Mouse (Mus musculus) liver, adult 2 months (tissue): Measurements from ENCODE around the gene Zbp1. TPM values are rescaled to one million over a fixed set of nuclear protein-coding genes. Genes with fewer than 3 reads are reported as not detected.

Experiments used
- DNase-seq: peaks from one replicate; pipeline ENCODE4 v3.0.0-alpha.2; 2011; ENCODE audit warnings: low read depth, low spot score; ENCODE audit errors: extremely low read depth
- H3K27ac ChIP-seq: fragments of 200-500 bp; replicated peaks from 2 replicates; pipeline ENCODE4 v1.5.1; 2012; ENCODE audit warnings: low read depth, mild to moderate bottlenecking, control low read depth, inconsistent platforms, low read length; ENCODE audit not compliant: insufficient read depth
- H3K27me3 ChIP-seq: fragments of 200-500 bp; 2 replicates; pipeline ENCODE4 v1.6.1; 2012; ENCODE audit warnings: mild to moderate bottlenecking, moderate library complexity, low read length, inconsistent platforms; ENCODE audit not compliant: control insufficient read depth, insufficient read depth
- H3K36me3 ChIP-seq: fragments of 200-500 bp; 2 replicates; pipeline ENCODE4 v1.6.1; 2012; ENCODE audit warnings: low read length, inconsistent platforms; ENCODE audit not compliant: control insufficient read depth, insufficient read depth
- H3K4me1 ChIP-seq: fragments of 200-500 bp; 2 replicates; pipeline ENCODE4 v1.6.1; 2011; ENCODE audit warnings: low read length; ENCODE audit not compliant: control insufficient read depth, insufficient read depth
- H3K4me3 ChIP-seq: fragments of 200-500 bp; 2 replicates; pipeline ENCODE4 v1.5.1; 2011; ENCODE audit warnings: low read depth, mild to moderate bottlenecking, control low read depth, low read length, moderate library complexity; ENCODE audit not compliant: insufficient read depth
- H3K79me2 ChIP-seq: fragments of 200-500 bp; 2 replicates; pipeline ENCODE4 v1.6.1; 2012; ENCODE audit warnings: inconsistent platforms, mild to moderate bottlenecking, low read length, moderate library complexity; ENCODE audit not compliant: control insufficient read depth, insufficient read depth
- H3K9ac ChIP-seq: fragments of 200-500 bp; 2 replicates; pipeline ENCODE4 v1.6.1; 2012; ENCODE audit warnings: low read depth, mild to moderate bottlenecking, control low read depth, inconsistent platforms, low read length
- CTCF ChIP-seq: fragments of 200-500 bp; IDR thresholded peaks from 2 replicates; pipeline ENCODE4 v1.5.1; 2011; ENCODE audit warnings: low read depth, low read length, control low read depth
- POLR2A ChIP-seq: fragments of 200-500 bp; IDR thresholded peaks from 2 replicates; pipeline ENCODE4 v1.6.1; 2011; ENCODE audit warnings: low read length, control low read depth; ENCODE audit not compliant: insufficient read depth; ENCODE audit errors: extremely low read depth
- WGBS: fragments of 180-500 bp; shearing (Covaris S2); methylation state at CpG from one replicate; pipeline ENCODE4 v1.1.7; 2018; 5-methylcytosine and 5-hydroxymethylcytosine counted together
- polyA plus RNA-seq: library from polyadenylated mRNA; depleted of rRNA; stranded (reverse); fragments of >200 nt; gene quantifications from 2 replicates; pipeline ENCODE4 v1.2.3, GENCODE M21; 2012; rRNA removed
- total RNA-seq: library from RNA; depleted of rRNA; stranded (reverse); fragments of >200 nt; gene quantifications from 2 replicates; pipeline ENCODE4 v1.2.3, GENCODE M21; 2014; rRNA removed

Gene Zbp1
- 8.1 and 10.8 TPM in 2 replicates for total RNA-seq
- polyA plus RNA-seq, result 9.2 and 13.2 TPM in 2 replicates

- Histone ChIP-seq H3K27ac (peak within 1 kb of the TSS; percentile 67), H3K4me3 (peak within 1 kb of the TSS; percentile 54), H3K9ac (peak within 1 kb of the TSS; percentile 43), H3K27me3 (no peaks in the 10 kb centered on the region), H3K79me2 (no peaks in the 10 kb centered on the region), H3K36me3 (no peaks in the 10 kb centered on the region), H3K4me1 (peaks cover 14% of the 10 kb centered on the region)
- 21% methylated on average over 11 of the region's 11 CpGs for WGBS
- DNase-seq, result peak; percentile 64
- TF ChIP-seq POLR2A (no peak), CTCF (no peak)
Measured at GRCm38 (mm10) chr2:173218416-173219141, at the start of gene Zbp1. TSS of gene Zbp1 (minus strand) at chr2:173218923.

- Histone ChIP-seq H3K27ac (no peak overlapping the region), H3K79me2 (0 out of 2 replicates have a peak, but pooled peaks cover 3% of the 10 kb centered on the region), H3K4me1 (no peaks in the 10 kb centered on the region), H3K9ac (no peak overlapping the region), H3K36me3 (no peaks in the 10 kb centered on the region), H3K27me3 (no peaks in the 10 kb centered on the region), H3K4me3 (no peak overlapping the region)
- 80% methylated on average over 3 of the region's 3 CpGs for WGBS
- TF ChIP-seq POLR2A, result no peak
- no peak for TF ChIP-seq CTCF
- DNase-seq, result no peak
Measured at GRCm38 (mm10) chr2:173267562-173267961, 48.8 kb upstream of the Zbp1 start.

GRCm38 (mm10) chr2:173266349-173267112 is 47.8 kb upstream of the Zbp1 start:
- no peaks in the 10 kb centered on the region for H3K36me3 ChIP-seq
- 74% methylated on average over 25 of the region's 25 CpGs for WGBS
- no peak overlapping the region for H3K27ac ChIP-seq
- TF ChIP-seq POLR2A, result no peak
- no peak for TF ChIP-seq CTCF
- no peak for DNase-seq
- no peaks in the 10 kb centered on the region for H3K27me3 ChIP-seq
- H3K4me1 ChIP-seq, result no peaks in the 10 kb centered on the region
- H3K4me3 ChIP-seq, result no peak overlapping the region
- no peak overlapping the region for H3K9ac ChIP-seq
- H3K79me2 ChIP-seq, result peaks cover 3% of the 10 kb centered on the region; the same call in 1 of the 2 replicates

GRCm38 (mm10) chr2:173265468-173266265 is 46.9 kb upstream of the Zbp1 start:
- Histone ChIP-seq H3K36me3 (no peaks in the 10 kb centered on the region), H3K4me1 (no peaks in the 10 kb centered on the region), H3K4me3 (no peak overlapping the region), H3K9ac (no peak overlapping the region), H3K79me2 (peaks cover 3% of the 10 kb centered on the region; the same call in 1 of the 2 replicates), H3K27ac (no peak overlapping the region), H3K27me3 (no peaks in the 10 kb centered on the region)
- 92% methylated on average over 22 of the region's 22 CpGs for WGBS
- no peak for TF ChIP-seq CTCF
- TF ChIP-seq POLR2A, result no peak
- no peak for DNase-seq

DNA sequence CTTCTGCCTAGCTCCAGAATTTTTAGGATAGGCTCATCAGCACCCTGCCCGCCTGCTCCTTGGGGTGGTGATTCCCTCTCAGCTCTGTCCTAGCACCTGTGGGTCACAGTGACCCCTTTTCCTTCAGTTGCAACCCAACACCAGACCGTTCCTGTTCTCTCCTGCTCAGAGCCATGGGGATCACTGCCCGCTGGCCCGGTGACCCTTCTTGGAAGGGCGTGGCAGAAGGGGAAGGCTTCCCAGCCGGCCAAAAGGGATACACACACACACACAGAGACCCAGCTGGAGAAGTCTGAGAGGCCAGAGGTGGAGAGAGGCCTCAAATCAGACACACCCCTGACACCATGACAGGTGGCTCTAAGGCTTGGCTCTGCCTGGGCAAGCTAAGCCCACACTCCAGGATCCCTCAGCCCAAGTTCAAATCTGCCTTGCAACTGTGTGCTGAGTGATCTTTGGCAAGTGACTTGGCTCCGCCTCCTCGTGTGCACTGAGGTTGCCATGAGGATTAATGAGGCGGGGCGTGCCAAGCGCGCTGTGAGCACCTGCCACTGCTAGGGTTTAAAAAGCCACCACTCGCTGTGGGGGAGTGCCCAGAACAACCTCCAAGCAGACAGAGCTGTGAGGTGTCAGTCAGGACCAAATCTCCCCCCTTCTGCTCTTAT is 45.9 kb upstream of the Zbp1 start:
- DNase-seq, result peak; percentile 23
- H3K27me3 ChIP-seq, result no peaks in the 10 kb centered on the region
- no peak overlapping the region for H3K27ac ChIP-seq
- H3K9ac ChIP-seq, result no peak overlapping the region
- H3K36me3 ChIP-seq, result no peaks in the 10 kb centered on the region
- H3K79me2 ChIP-seq, result peaks cover 3% of the 10 kb centered on the region; the same call in 1 of the 2 replicates
- no peak overlapping the region for H3K4me3 ChIP-seq
- TF ChIP-seq CTCF, result no peak
- TF ChIP-seq POLR2A, result no peak
- 51% methylated on average over 13 of the region's 13 CpGs for WGBS
- no peaks in the 10 kb centered on the region for H3K4me1 ChIP-seq
